Mouse (Mus musculus) B cell, adult 2 months (primary cell): ENCODE results near the gene Tm2d1.
A peak's percentile ranks its signal among the peaks of the same experiment; 100 is the strongest.

ENCODE experiments used
- DNase-seq, 2 experiments: peaks; one replicate each; pipeline ENCODE4 v3.0.0; 2022

The Tm2d1 gene

DNA sequence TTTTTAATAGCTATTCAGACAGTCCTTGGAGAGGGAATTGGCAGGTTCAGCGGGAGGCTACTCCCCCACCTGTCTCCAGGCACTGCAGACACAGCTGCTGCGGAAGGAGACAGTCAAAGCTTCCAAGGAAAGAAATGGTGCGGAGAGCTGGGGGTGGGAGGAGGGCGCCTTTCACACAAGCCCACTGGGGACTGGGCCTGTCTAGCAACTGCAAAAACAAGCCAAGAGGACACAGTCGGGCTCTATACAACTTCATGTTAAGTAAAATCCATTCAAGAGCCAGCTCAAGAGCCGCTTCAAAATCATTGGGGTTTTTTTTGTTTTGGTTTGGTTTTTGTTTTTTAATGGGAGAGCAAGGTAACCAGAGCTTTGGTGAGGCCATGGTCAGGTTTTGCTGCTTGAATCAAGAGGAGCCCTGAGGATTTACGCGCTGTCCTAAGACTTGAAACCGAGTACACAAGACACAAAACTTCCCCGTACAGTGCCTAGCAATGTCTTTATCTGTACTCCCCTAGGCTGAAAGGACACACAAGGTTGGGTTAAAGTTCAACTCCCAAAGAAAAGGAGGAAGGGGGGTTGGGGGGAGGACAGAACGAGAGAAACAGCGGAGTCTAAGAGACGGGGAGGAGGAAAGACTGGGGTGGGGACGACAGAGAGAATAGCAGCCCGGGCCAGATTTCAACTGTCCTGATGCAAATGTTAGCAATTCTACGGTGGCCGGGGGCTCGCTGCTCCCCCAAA lies 61.6 kb downstream of the Tm2d1 start:
- peak in 1 of 2 experiments; percentile 4 for DNase-seq

GRCm38 (mm10) chr4:98318769-98319168 lies 64.3 kb downstream of the Tm2d1 start:
- DNase-seq, result no peak

DNA sequence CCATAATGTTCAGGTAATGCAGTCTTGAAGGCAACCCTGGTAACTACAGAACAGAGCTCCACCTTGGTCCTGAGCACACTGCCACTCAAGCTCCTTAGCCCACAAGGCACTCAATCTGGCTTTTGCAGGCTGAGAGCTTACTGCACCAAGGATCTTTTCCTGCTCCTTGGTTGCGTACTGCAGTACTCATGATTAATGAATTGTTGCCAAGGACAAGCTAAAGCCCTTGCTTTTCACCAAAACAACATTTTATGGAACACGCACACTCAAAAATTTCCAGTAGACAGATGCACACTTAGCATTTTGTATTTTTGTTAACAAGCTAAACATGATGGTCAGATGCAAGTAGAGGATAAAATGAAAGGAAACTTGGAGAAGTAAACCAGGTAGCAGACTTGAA lies 66.0 kb downstream of the Tm2d1 start:
- DNase-seq, result no peak
